Mouse (Mus musculus) myocyte (in vitro differentiated cells): Measurements from ENCODE around the gene Zer1. TPM values are rescaled to one million over a fixed set of nuclear protein-coding genes. Genes with fewer than 3 reads are reported as not detected.

Source experiments
- H3K27me3 ChIP-seq: one replicate; pipeline ENCODE4 v1.6.1; 2011; ENCODE audit not compliant: control insufficient read depth, insufficient read depth, insufficient read length
- H3K36me3 ChIP-seq: one replicate; pipeline ENCODE4 v1.6.1; 2011; ENCODE audit not compliant: control insufficient read depth, insufficient read depth
- H3K4me2 ChIP-seq: one replicate; pipeline ENCODE4 v1.6.1; 2011; ENCODE audit warnings: low read depth, control low read depth
- H3K4me3 ChIP-seq: one replicate; pipeline ENCODE4 v1.5.1; 2011; ENCODE audit warnings: mild to moderate bottlenecking, control low read depth, moderate library complexity
- H3K79me2 ChIP-seq: one replicate; pipeline ENCODE4 v1.6.1; 2011; ENCODE audit not compliant: control insufficient read depth, insufficient read depth
- H3ac ChIP-seq: one replicate; pipeline ENCODE4 v1.6.1; 2011; ENCODE audit not compliant: control insufficient read depth, insufficient read length
- CEBPB ChIP-seq: IDR thresholded peaks from 2 replicates; pipeline ENCODE4 v1.6.1; 2011; ENCODE audit warnings: mild to moderate bottlenecking, moderate library complexity; ENCODE audit not compliant: poor library complexity, insufficient read depth, severe bottlenecking
- E2F4 ChIP-seq: IDR thresholded peaks from one replicate; pipeline ENCODE4 v1.6.1; 2011; ENCODE audit warnings: mild to moderate bottlenecking, control low read depth, moderate library complexity; ENCODE audit not compliant: insufficient read depth
- MAX ChIP-seq: IDR thresholded peaks from one replicate; pipeline ENCODE4 v1.6.1; 2011; ENCODE audit warnings: low read depth, mild to moderate bottlenecking, control low read depth
- MYOD1 ChIP-seq, 3 experiments: IDR thresholded peaks; one replicate each; pipeline ENCODE4 v1.6.1; 2011; ENCODE audit warnings: control low read depth in 2 of 3, low read depth in 2 of 3, mild to moderate bottlenecking in 2 of 3, moderate library complexity in 1 of 3; ENCODE audit not compliant: insufficient read length in 2 of 3, control insufficient read depth in 1 of 3
- MYOG ChIP-seq, 3 experiments: IDR thresholded peaks; one replicate each; pipeline ENCODE4 v1.6.1; 2011; ENCODE audit warnings: control low read depth in 2 of 3, low read depth in 2 of 3, mild to moderate bottlenecking in 2 of 3; ENCODE audit not compliant: insufficient read length in 2 of 3, control insufficient read depth in 1 of 3, insufficient read depth in 1 of 3
- POLR2A ChIP-seq: IDR thresholded peaks from one replicate; pipeline ENCODE4 v1.6.1; 2011; ENCODE audit warnings: low read depth, mild to moderate bottlenecking, control low read depth, moderate library complexity; ENCODE audit not compliant: insufficient read length
- POLR2AphosphoS2 ChIP-seq: IDR thresholded peaks from one replicate; pipeline ENCODE4 v1.6.1; 2011; ENCODE audit warnings: low read depth, control low read depth; ENCODE audit not compliant: insufficient read length
- REST ChIP-seq: IDR thresholded peaks from one replicate; pipeline ENCODE4 v1.6.1; 2011; ENCODE audit warnings: mild to moderate bottlenecking, control low read depth, moderate library complexity; ENCODE audit not compliant: insufficient read depth, insufficient read length
- SRF ChIP-seq: IDR thresholded peaks from one replicate; pipeline ENCODE4 v1.6.1; 2011; ENCODE audit warnings: low read depth; ENCODE audit not compliant: control insufficient read depth, insufficient read length
- TCF12 ChIP-seq: IDR thresholded peaks from one replicate; pipeline ENCODE4 v1.6.1; 2011; ENCODE audit warnings: mild to moderate bottlenecking, control low read depth; ENCODE audit not compliant: poor library complexity, insufficient read depth, severe bottlenecking
- TCF3 ChIP-seq: IDR thresholded peaks from one replicate; pipeline ENCODE4 v1.6.1; 2011; ENCODE audit warnings: low read depth, control low read depth; ENCODE audit not compliant: insufficient read length
- USF1 ChIP-seq: IDR thresholded peaks from one replicate; pipeline ENCODE4 v1.6.1; 2011; ENCODE audit warnings: low read depth, mild to moderate bottlenecking, control low read depth, moderate library complexity
- polyA plus RNA-seq: library from polyadenylated mRNA; unstranded; fragments of >200 nt; fragmentation: generic; extraction: Trizol; gene quantifications from one replicate; pipeline ENCODE4 v1.2.1, GENCODE M21; 2012; ENCODE audit warnings: missing spikeins

The Zer1 gene
- polyA plus RNA-seq, 1 experiment: 13.1 TPM

- H3ac ChIP-seq: peak overlapping the region; percentile 62
- TF ChIP-seq MYOD1 (IDR thresholded peaks at IDR 0.05; ENCODE audit: control insufficient read depth in 1 of 3, insufficient read length in 2 of 3, low read depth in 2 of 3) (no peak), MYOG (IDR thresholded peaks at IDR 0.05; ENCODE audit: control insufficient read depth in 1 of 3, insufficient read depth in 1 of 3, insufficient read length in 2 of 3, low read depth in 2 of 3) (no peak), TCF12 (no peak), REST (no peak), E2F4 (no peak), USF1 (no peak), CEBPB (no peak), POLR2AphosphoS2 (no peak), SRF (no peak), MAX (no peak), TCF3 (no peak), POLR2A (no peak)
- peak overlapping the region; percentile 35 for H3K4me3 ChIP-seq
Observed at GRCm38 (mm10) chr2:30048101-30048501, 76.3 kb downstream of the Zer1 start.

More at GRCm38 (mm10) chr2:30048101-30048501, 76.3 kb downstream of the Zer1 start:
- no peaks in the 10 kb centered on the region for H3K36me3 ChIP-seq
- H3K79me2 ChIP-seq: no peaks in the 10 kb centered on the region
- H3K27me3 ChIP-seq: no peaks in the 10 kb centered on the region
- peak overlapping the region; percentile 91 for H3K4me2 ChIP-seq

Other genes with a start within 250 kb of the Zer1 start
- gene Odf2, start 235.4 kb downstream of the Zer1 start, polyA plus RNA-seq: 37.8 TPM
- gene Gle1, start 189.2 kb downstream of the Zer1 start, polyA plus RNA-seq: 25.1 TPM
- 167 TPM for gene Sptan1, start 159.0 kb downstream of the Zer1 start, polyA plus RNA-seq
- gene Wdr34, start 75.7 kb downstream of the Zer1 start, polyA plus RNA-seq: 21.6 TPM
- 118 TPM for gene Set, start 67.2 kb downstream of the Zer1 start, polyA plus RNA-seq
- 4.3 TPM for gene Pkn3, start 46.9 kb downstream of the Zer1 start, polyA plus RNA-seq
- gene Zdhhc12, start 30.9 kb downstream of the Zer1 start, polyA plus RNA-seq: 20.8 TPM
- gene Tbc1d13, start 9.2 kb upstream of the Zer1 start, polyA plus RNA-seq: 25.8 TPM
- 17.6 TPM for gene Endog, start 46.9 kb upstream of the Zer1 start, polyA plus RNA-seq
- 28.7 TPM for gene Spout1, start 53.9 kb upstream of the Zer1 start, polyA plus RNA-seq
- gene Kyat1, start 81.3 kb upstream of the Zer1 start, polyA plus RNA-seq: 11.3 TPM
- 22.6 TPM for gene Lrrc8a, start 113.1 kb upstream of the Zer1 start, polyA plus RNA-seq
- gene Gm28035, start 116.0 kb upstream of the Zer1 start, polyA plus RNA-seq: 0.55 TPM
- gene Phyhd1, start 141.6 kb upstream of the Zer1 start, polyA plus RNA-seq: 14.7 TPM
- not detected for gene Gm28038, start 156.5 kb upstream of the Zer1 start, polyA plus RNA-seq
- 28.3 TPM for gene Dolk, start 161.7 kb upstream of the Zer1 start, polyA plus RNA-seq
- 54.0 TPM for gene Nup188, start 161.8 kb upstream of the Zer1 start, polyA plus RNA-seq
- 73.7 TPM for gene Sh3glb2, start 234.8 kb upstream of the Zer1 start, polyA plus RNA-seq
- 13.6 TPM for gene Miga2, start 239.6 kb upstream of the Zer1 start, polyA plus RNA-seq